Mouse (Mus musculus): ENCODE measurements at regions not wholly inside any gene's neighbourhood (a gene's known extent, or its start where the extent isn't known, plus 50 kb on each side); places are given as distances from the start of the nearest gene placed in this dataset.
"Not testable (repeated sequence)": the region's sequence is repeated elsewhere in the genome, so short reads cannot be mapped to it uniquely, and the experiment has no call there.

GRCm38 (mm10) chr4:35325300-35325699, 99.3 kb upstream of the C9orf72 start:
- Histone ChIP-seq H3K9me3 (replicated peaks; ENCODE audit: control insufficient read depth, low read length) (no peaks in the 10 kb centered on the region), H3K4me2 (ENCODE audit: low read depth, low read length) (no peak overlapping the region), H3K27me3 (ENCODE audit: control insufficient read depth, insufficient read depth, low read length) (no peaks in the 10 kb centered on the region), H3K36me3 (replicated peaks; ENCODE audit: control insufficient read depth, insufficient read depth, low read depth, low read length) (no peaks in the 10 kb centered on the region), H3K9ac (replicated peaks; ENCODE audit: low read length) (no peak overlapping the region), H3K4me1 (ENCODE audit: control insufficient read depth, insufficient read depth, low read length) (no peaks in the 10 kb centered on the region), H3K4me3 (ENCODE audit: low read depth, low read length) (no peak overlapping the region), H3K27ac (replicated peaks; ENCODE audit: low read depth, low read length) (no peak overlapping the region)
- no peak for ATAC-seq (replicated peaks; ENCODE audit: insufficient number of reproducible peaks, low FRiP score, low TSS enrichment, low read depth)
- no peak for DNase-seq (ENCODE audit: low spot score)

GRCm38 (mm10) chr4:35322432-35323173, 96.6 kb upstream of the C9orf72 start:
- H3K4me2 ChIP-seq (ENCODE audit: low read depth, low read length) = no peak overlapping the region
- WGBS = 92% methylated on average over 2 of the region's 2 CpGs
- no peak for DNase-seq (ENCODE audit: low spot score)
- no peaks in the 10 kb centered on the region for H3K27me3 ChIP-seq (ENCODE audit: control insufficient read depth, insufficient read depth, low read length)
- ATAC-seq (replicated peaks; ENCODE audit: insufficient number of reproducible peaks, low FRiP score, low TSS enrichment, low read depth) = no peak
- no peaks in the 10 kb centered on the region for H3K9me3 ChIP-seq (replicated peaks; ENCODE audit: control insufficient read depth, low read length)
- no peak overlapping the region for H3K27ac ChIP-seq (replicated peaks; ENCODE audit: low read depth, low read length)
- no peaks in the 10 kb centered on the region for H3K36me3 ChIP-seq (replicated peaks; ENCODE audit: control insufficient read depth, insufficient read depth, low read depth, low read length)
- H3K4me1 ChIP-seq (ENCODE audit: control insufficient read depth, insufficient read depth, low read length) = no peaks in the 10 kb centered on the region
- H3K4me3 ChIP-seq (ENCODE audit: low read depth, low read length) = no peak overlapping the region
- H3K9ac ChIP-seq (replicated peaks; ENCODE audit: low read length) = no peak overlapping the region

DNA sequence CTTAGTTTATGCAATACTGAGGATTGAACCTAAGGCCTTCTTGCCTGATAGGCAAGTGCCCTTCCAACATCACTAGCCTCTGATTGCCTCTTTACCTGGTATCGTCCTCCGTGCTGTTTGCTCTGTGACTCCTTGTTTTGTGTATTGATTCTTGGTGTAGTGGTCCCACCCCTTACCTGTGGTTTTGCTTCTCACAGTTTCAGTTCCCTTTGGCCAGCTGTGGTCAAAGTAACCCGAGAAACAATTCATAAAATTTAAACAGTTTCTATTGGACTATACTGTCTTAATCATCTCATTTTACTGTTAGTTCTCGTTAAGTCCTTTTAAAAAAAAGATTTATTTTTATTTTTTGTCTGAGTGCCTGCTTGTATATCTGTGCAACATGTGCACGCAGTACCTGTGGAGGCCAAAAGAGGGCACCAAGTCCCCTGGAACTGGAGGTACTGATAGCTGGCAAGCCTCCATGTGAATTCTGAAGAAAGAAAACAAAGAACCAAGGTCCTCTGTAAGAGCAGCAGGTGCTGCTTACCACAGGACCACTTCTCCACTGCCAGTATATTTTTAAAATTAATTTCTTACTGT, 84.5 kb upstream of the C9orf72 start:
- Histone ChIP-seq H3K9ac (replicated peaks; ENCODE audit: low read length) (no peak overlapping the region), H3K4me2 (ENCODE audit: low read depth, low read length) (no peak overlapping the region), H3K9me3 (replicated peaks; ENCODE audit: control insufficient read depth, low read length) (no peaks in the 10 kb centered on the region), H3K4me3 (ENCODE audit: low read depth, low read length) (no peak overlapping the region), H3K36me3 (replicated peaks; ENCODE audit: control insufficient read depth, insufficient read depth, low read depth, low read length) (no peaks in the 10 kb centered on the region), H3K27ac (replicated peaks; ENCODE audit: low read depth, low read length) (no peak overlapping the region), H3K27me3 (ENCODE audit: control insufficient read depth, insufficient read depth, low read length) (no peaks in the 10 kb centered on the region), H3K4me1 (ENCODE audit: control insufficient read depth, insufficient read depth, low read length) (no peaks in the 10 kb centered on the region)
- DNase-seq (ENCODE audit: low spot score) (peak; percentile 67), ATAC-seq (replicated peaks; ENCODE audit: insufficient number of reproducible peaks, low FRiP score, low TSS enrichment, low read depth) (no peak)
- 61% methylated on average over 5 of the region's 5 CpGs for WGBS

- no peak overlapping the region for H3K4me3 ChIP-seq (ENCODE audit: low read depth, low read length)
- H3K4me1 ChIP-seq (ENCODE audit: control insufficient read depth, insufficient read depth, low read length) = no peaks in the 10 kb centered on the region
- H3K36me3 ChIP-seq (replicated peaks; ENCODE audit: control insufficient read depth, insufficient read depth, low read depth, low read length) = no peaks in the 10 kb centered on the region
- H3K27me3 ChIP-seq (ENCODE audit: control insufficient read depth, insufficient read depth, low read length) = no peaks in the 10 kb centered on the region
- H3K9ac ChIP-seq (replicated peaks; ENCODE audit: low read length) = no peak overlapping the region
- 77% methylated on average over 5 of the region's 5 CpGs for WGBS
- no peaks in the 10 kb centered on the region for H3K9me3 ChIP-seq (replicated peaks; ENCODE audit: control insufficient read depth, low read length)
- ATAC-seq (replicated peaks; ENCODE audit: insufficient number of reproducible peaks, low FRiP score, low TSS enrichment, low read depth) = no peak
- H3K27ac ChIP-seq (replicated peaks; ENCODE audit: low read depth, low read length) = no peak overlapping the region
- DNase-seq (ENCODE audit: low spot score) = no peak
- H3K4me2 ChIP-seq (ENCODE audit: low read depth, low read length) = no peak overlapping the region
Measured at GRCm38 (mm10) chr4:35308221-35308620, 82.2 kb upstream of the C9orf72 start.

DNA sequence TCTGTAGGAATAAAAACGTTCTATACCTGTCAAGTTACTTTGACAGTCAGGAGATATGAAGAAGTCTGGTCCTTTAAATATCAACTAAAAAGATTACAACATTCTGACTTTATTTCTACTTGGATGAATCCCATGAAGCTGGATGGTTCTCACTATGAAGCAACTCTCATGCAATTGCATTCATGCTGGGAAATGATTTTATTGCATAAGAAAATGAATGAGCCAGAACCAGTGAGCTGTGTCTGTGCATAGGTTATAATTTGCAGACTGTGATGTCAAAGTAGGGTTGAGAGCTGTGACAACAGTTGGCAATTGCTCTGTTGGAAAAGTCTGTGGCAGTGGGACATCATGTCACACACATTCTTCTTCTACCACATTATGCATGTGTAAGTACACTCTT, 79.2 kb upstream of the C9orf72 start:
- ATAC-seq (replicated peaks; ENCODE audit: insufficient number of reproducible peaks, low FRiP score, low TSS enrichment, low read depth) = no peak
- WGBS = 74% methylated on average over 1 of the region's 1 CpGs

DNA sequence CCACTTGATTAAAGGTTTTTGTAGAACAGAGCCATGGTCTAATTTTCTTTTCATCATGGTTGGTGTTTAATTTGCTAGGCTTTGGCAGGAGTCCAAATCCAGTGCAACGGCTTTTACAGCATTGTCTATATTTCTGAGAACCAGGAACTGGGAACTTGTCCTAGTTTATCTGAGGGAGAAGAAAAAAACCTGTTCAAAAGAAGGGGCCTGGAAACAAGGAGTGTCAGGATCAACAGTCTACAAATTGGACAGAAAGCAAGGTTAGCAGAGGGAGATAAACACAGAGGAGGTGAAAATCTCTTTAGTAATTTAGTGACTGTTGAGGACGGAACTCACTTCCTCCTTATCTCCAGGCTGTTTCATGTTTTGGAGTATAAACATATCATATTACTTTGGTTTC, 74.9 kb upstream of the C9orf72 start:
- Histone ChIP-seq H3K9me3 (replicated peaks; ENCODE audit: control insufficient read depth, low read length) (no peaks in the 10 kb centered on the region), H3K4me3 (ENCODE audit: low read depth, low read length) (no peak overlapping the region), H3K36me3 (replicated peaks; ENCODE audit: control insufficient read depth, insufficient read depth, low read depth, low read length) (no peaks in the 10 kb centered on the region), H3K27me3 (ENCODE audit: control insufficient read depth, insufficient read depth, low read length) (no peaks in the 10 kb centered on the region), H3K27ac (replicated peaks; ENCODE audit: low read depth, low read length) (no peak overlapping the region), H3K4me1 (ENCODE audit: control insufficient read depth, insufficient read depth, low read length) (no peaks in the 10 kb centered on the region), H3K4me2 (ENCODE audit: low read depth, low read length) (no peak overlapping the region), H3K9ac (replicated peaks; ENCODE audit: low read length) (no peak overlapping the region)
- WGBS = 55% methylated on average over 2 of the region's 2 CpGs
- ATAC-seq (replicated peaks; ENCODE audit: insufficient number of reproducible peaks, low FRiP score, low TSS enrichment, low read depth) (no peak), DNase-seq (ENCODE audit: low spot score) (no peak)

More for the DNA sequence above, 79.2 kb upstream of the C9orf72 start:
- Histone ChIP-seq H3K4me1 (ENCODE audit: control insufficient read depth, insufficient read depth, low read length) (no peaks in the 10 kb centered on the region), H3K9me3 (replicated peaks; ENCODE audit: control insufficient read depth, low read length) (no peaks in the 10 kb centered on the region), H3K9ac (replicated peaks; ENCODE audit: low read length) (no peak overlapping the region), H3K4me2 (ENCODE audit: low read depth, low read length) (no peak overlapping the region), H3K4me3 (ENCODE audit: low read depth, low read length) (no peak overlapping the region), H3K27me3 (ENCODE audit: control insufficient read depth, insufficient read depth, low read length) (no peaks in the 10 kb centered on the region), H3K27ac (replicated peaks; ENCODE audit: low read depth, low read length) (no peak overlapping the region), H3K36me3 (replicated peaks; ENCODE audit: control insufficient read depth, insufficient read depth, low read depth, low read length) (no peaks in the 10 kb centered on the region)
- no peak for DNase-seq (ENCODE audit: low spot score)

- not testable (repeated sequence) for ATAC-seq (replicated peaks; ENCODE audit: insufficient number of reproducible peaks, low FRiP score, low TSS enrichment, low read depth); DNase-seq (ENCODE audit: low spot score); H3K4me3 ChIP-seq (ENCODE audit: low read depth, low read length); H3K36me3 ChIP-seq (replicated peaks; ENCODE audit: control insufficient read depth, insufficient read depth, low read depth, low read length); H3K27ac ChIP-seq (replicated peaks; ENCODE audit: low read depth, low read length); H3K4me2 ChIP-seq (ENCODE audit: low read depth, low read length); H3K4me1 ChIP-seq (ENCODE audit: control insufficient read depth, insufficient read depth, low read length); H3K27me3 ChIP-seq (ENCODE audit: control insufficient read depth, insufficient read depth, low read length); H3K9ac ChIP-seq (replicated peaks; ENCODE audit: low read length); H3K9me3 ChIP-seq (replicated peaks; ENCODE audit: control insufficient read depth, low read length)
- WGBS = 89% methylated on average over 4 of the region's 4 CpGs
Measured at GRCm38 (mm10) chr4:35300374-35300773, 74.4 kb upstream of the C9orf72 start.

DNA sequence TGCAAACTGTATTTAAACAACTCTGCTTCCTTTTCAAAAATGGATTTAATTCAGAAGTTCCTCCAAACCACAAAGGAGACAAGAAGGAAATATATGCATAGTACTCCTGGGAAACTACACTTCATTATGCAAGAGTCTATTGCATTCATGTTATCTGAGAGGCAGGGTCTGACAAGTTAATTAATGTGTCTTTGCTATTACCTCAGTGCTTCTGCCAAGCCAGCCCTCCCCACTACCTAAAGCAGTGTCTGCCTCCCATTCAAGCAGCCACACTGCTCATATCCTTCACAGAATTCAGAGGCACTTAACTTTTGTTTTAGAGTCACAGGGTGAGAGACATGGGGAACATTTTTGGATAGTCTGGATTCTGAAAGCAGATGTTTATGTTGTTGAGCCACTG, 58.6 kb upstream of the C9orf72 start:
- no peak for ATAC-seq (replicated peaks; ENCODE audit: insufficient number of reproducible peaks, low FRiP score, low TSS enrichment, low read depth)
- Histone ChIP-seq H3K27me3 (ENCODE audit: control insufficient read depth, insufficient read depth, low read length) (no peaks in the 10 kb centered on the region), H3K27ac (replicated peaks; ENCODE audit: low read depth, low read length) (no peak overlapping the region), H3K4me3 (ENCODE audit: low read depth, low read length) (no peak overlapping the region), H3K9me3 (replicated peaks; ENCODE audit: control insufficient read depth, low read length) (no peaks in the 10 kb centered on the region), H3K36me3 (replicated peaks; ENCODE audit: control insufficient read depth, insufficient read depth, low read depth, low read length) (no peaks in the 10 kb centered on the region), H3K4me2 (ENCODE audit: low read depth, low read length) (no peak overlapping the region), H3K4me1 (ENCODE audit: control insufficient read depth, insufficient read depth, low read length) (no peaks in the 10 kb centered on the region), H3K9ac (replicated peaks; ENCODE audit: low read length) (no peak overlapping the region)
- DNase-seq (ENCODE audit: low spot score) = no peak
